Mouse (Mus musculus): ENCODE measurements at regions not wholly inside any gene's neighbourhood (a gene's known extent, or its start where the extent isn't known, plus 50 kb on each side); places are given as distances from the start of the nearest gene placed in this dataset.

GRCm38 (mm10) chr5:39094875-39095274, 218.3 kb upstream of the Clnk start:
- in situ Hi-C loops (cut with MboI; ENCODE audit: low sequenced_read_pairs in 2 of 2, unreplicated experiment in 2 of 2): no loop called here

GRCm38 (mm10) chr5:39076555-39077178, 200.1 kb upstream of the Clnk start:
- H3K9me3 ChIP-seq (ENCODE audit: control insufficient read depth, insufficient read depth, low read depth, low read length): no peaks in the 10 kb centered on the region
- in situ Hi-C loops (cut with MboI; ENCODE audit: low sequenced_read_pairs in 2 of 2, unreplicated experiment in 2 of 2): no loop called here
- DNase-seq (ENCODE audit: low read depth, low spot score): no peak
- H3K27ac ChIP-seq (ENCODE audit: insufficient read depth, low read depth, low read length, poor library complexity, severe bottlenecking): no peak overlapping the region
- no peaks in the 10 kb centered on the region for H3K36me3 ChIP-seq (ENCODE audit: control insufficient read depth, insufficient read depth, low read length, poor library complexity, severe bottlenecking)
- H3K9ac ChIP-seq (ENCODE audit: insufficient read depth, low read depth, low read length, poor library complexity, severe bottlenecking): no peak overlapping the region
- no peak overlapping the region for H3K4me3 ChIP-seq (ENCODE audit: insufficient read depth in 1 of 2, low read depth in 1 of 2, low read length in 2 of 2, poor library complexity in 1 of 2, severe bottlenecking in 1 of 2)
- H3K4me1 ChIP-seq (ENCODE audit: control insufficient read depth in 2 of 2, insufficient read depth in 2 of 2, low read length in 2 of 2, poor library complexity in 1 of 2): no peaks in the 10 kb centered on the region
- TF ChIP-seq ZC3H11A (IDR thresholded peaks at IDR 0.05; ENCODE audit: borderline replicate concordance, low read depth, low read length) (no peak), ZNF384 (IDR thresholded peaks at IDR 0.05; ENCODE audit: low read depth, low read length) (no peak), MAFK (IDR thresholded peaks at IDR 0.05; ENCODE audit: insufficient read depth, low read depth, low read length) (no peak), CHD2 (IDR thresholded peaks at IDR 0.05; ENCODE audit: low read depth, low read length) (no peak), HCFC1 (IDR thresholded peaks at IDR 0.05; ENCODE audit: borderline replicate concordance, insufficient read depth, low read length) (no peak)

More at GRCm38 (mm10) chr5:39094875-39095274, 218.3 kb upstream of the Clnk start:
- H3K36me3 ChIP-seq (ENCODE audit: control insufficient read depth, insufficient read depth, low read length, poor library complexity, severe bottlenecking): no peaks in the 10 kb centered on the region
- no peak overlapping the region for H3K4me3 ChIP-seq (ENCODE audit: insufficient read depth in 1 of 2, low read depth in 1 of 2, low read length in 2 of 2, poor library complexity in 1 of 2, severe bottlenecking in 1 of 2)
- no peaks in the 10 kb centered on the region for H3K9me3 ChIP-seq (ENCODE audit: control insufficient read depth, insufficient read depth, low read depth, low read length)
- no peaks in the 10 kb centered on the region for H3K4me1 ChIP-seq (ENCODE audit: control insufficient read depth in 2 of 2, insufficient read depth in 2 of 2, low read length in 2 of 2, poor library complexity in 1 of 2)
- DNase-seq (ENCODE audit: low read depth, low spot score): no peak
- TF ChIP-seq HCFC1 (IDR thresholded peaks at IDR 0.05; ENCODE audit: borderline replicate concordance, insufficient read depth, low read length): no peak
- TF ChIP-seq ZC3H11A (IDR thresholded peaks at IDR 0.05; ENCODE audit: borderline replicate concordance, low read depth, low read length): no peak
- no peak for TF ChIP-seq CHD2 (IDR thresholded peaks at IDR 0.05; ENCODE audit: low read depth, low read length)
- no peak for TF ChIP-seq ZNF384 (IDR thresholded peaks at IDR 0.05; ENCODE audit: low read depth, low read length)
- no peak for TF ChIP-seq MAFK (IDR thresholded peaks at IDR 0.05; ENCODE audit: insufficient read depth, low read depth, low read length)
- no peak overlapping the region for H3K27ac ChIP-seq (ENCODE audit: insufficient read depth, low read depth, low read length, poor library complexity, severe bottlenecking)
- H3K9ac ChIP-seq (ENCODE audit: insufficient read depth, low read depth, low read length, poor library complexity, severe bottlenecking): no peak overlapping the region

GRCm38 (mm10) chr5:39069683-39070082, 193.1 kb upstream of the Clnk start:
- no peaks in the 10 kb centered on the region for H3K4me1 ChIP-seq (ENCODE audit: control insufficient read depth in 2 of 2, insufficient read depth in 2 of 2, low read length in 2 of 2, poor library complexity in 1 of 2)
- H3K36me3 ChIP-seq (ENCODE audit: control insufficient read depth, insufficient read depth, low read length, poor library complexity, severe bottlenecking): no peaks in the 10 kb centered on the region
- H3K27ac ChIP-seq (ENCODE audit: insufficient read depth, low read depth, low read length, poor library complexity, severe bottlenecking): no peak overlapping the region
- no peak for DNase-seq (ENCODE audit: low read depth, low spot score)
- no peak overlapping the region for H3K4me3 ChIP-seq (ENCODE audit: insufficient read depth in 1 of 2, low read depth in 1 of 2, low read length in 2 of 2, poor library complexity in 1 of 2, severe bottlenecking in 1 of 2)
- in situ Hi-C loops (cut with MboI; ENCODE audit: low sequenced_read_pairs in 2 of 2, unreplicated experiment in 2 of 2): no loop called here
- TF ChIP-seq ZC3H11A (IDR thresholded peaks at IDR 0.05; ENCODE audit: borderline replicate concordance, low read depth, low read length): no peak
- no peak for TF ChIP-seq HCFC1 (IDR thresholded peaks at IDR 0.05; ENCODE audit: borderline replicate concordance, insufficient read depth, low read length)
- no peak for TF ChIP-seq MAFK (IDR thresholded peaks at IDR 0.05; ENCODE audit: insufficient read depth, low read depth, low read length)
- TF ChIP-seq ZNF384 (IDR thresholded peaks at IDR 0.05; ENCODE audit: low read depth, low read length): no peak
- no peak for TF ChIP-seq CHD2 (IDR thresholded peaks at IDR 0.05; ENCODE audit: low read depth, low read length)
- H3K9ac ChIP-seq (ENCODE audit: insufficient read depth, low read depth, low read length, poor library complexity, severe bottlenecking): no peak overlapping the region
- H3K9me3 ChIP-seq (ENCODE audit: control insufficient read depth, insufficient read depth, low read depth, low read length): no peaks in the 10 kb centered on the region

GRCm38 (mm10) chr5:39063061-39063460, 186.4 kb upstream of the Clnk start:
- Histone ChIP-seq H3K36me3 (ENCODE audit: control insufficient read depth, insufficient read depth, low read length, poor library complexity, severe bottlenecking) (no peaks in the 10 kb centered on the region), H3K9ac (ENCODE audit: insufficient read depth, low read depth, low read length, poor library complexity, severe bottlenecking) (no peak overlapping the region), H3K9me3 (ENCODE audit: control insufficient read depth, insufficient read depth, low read depth, low read length) (no peaks in the 10 kb centered on the region), H3K4me3 (ENCODE audit: insufficient read depth in 1 of 2, low read depth in 1 of 2, low read length in 2 of 2, poor library complexity in 1 of 2, severe bottlenecking in 1 of 2) (no peak overlapping the region), H3K4me1 (ENCODE audit: control insufficient read depth in 2 of 2, insufficient read depth in 2 of 2, low read length in 2 of 2, poor library complexity in 1 of 2) (no peaks in the 10 kb centered on the region), H3K27ac (ENCODE audit: insufficient read depth, low read depth, low read length, poor library complexity, severe bottlenecking) (no peak overlapping the region)
- no peak for DNase-seq (ENCODE audit: low read depth, low spot score)
- in situ Hi-C loops (cut with MboI; ENCODE audit: low sequenced_read_pairs in 2 of 2, unreplicated experiment in 2 of 2): no loop called here
- TF ChIP-seq CHD2 (IDR thresholded peaks at IDR 0.05; ENCODE audit: low read depth, low read length) (no peak), MAFK (IDR thresholded peaks at IDR 0.05; ENCODE audit: insufficient read depth, low read depth, low read length) (no peak), ZC3H11A (IDR thresholded peaks at IDR 0.05; ENCODE audit: borderline replicate concordance, low read depth, low read length) (no peak), ZNF384 (IDR thresholded peaks at IDR 0.05; ENCODE audit: low read depth, low read length) (no peak), HCFC1 (IDR thresholded peaks at IDR 0.05; ENCODE audit: borderline replicate concordance, insufficient read depth, low read length) (no peak)

All from ES-E14 (cell line).